Mouse (Mus musculus): ENCODE data around the gene Atxn1.
A peak's percentile ranks its signal among the peaks of the same experiment; 100 is the strongest.

Atxn1 gene

GRCm38 (mm10) chr13:45902457-45902856 lies 62.4 kb downstream of the Atxn1 start:
- no peak for DNase-seq (ENCODE audit: low read depth)

- no peak for DNase-seq (ENCODE audit: low read depth)
Measured at GRCm38 (mm10) chr13:45900776-45901175, 64.0 kb downstream of the Atxn1 start.

GRCm38 (mm10) chr13:45897571-45897970 lies 67.2 kb downstream of the Atxn1 start:
- no peak for DNase-seq (ENCODE audit: low read depth)

GRCm38 (mm10) chr13:45894760-45895159 lies 70.0 kb downstream of the Atxn1 start:
- DNase-seq (ENCODE audit: low read depth), result no peak

GRCm38 (mm10) chr13:45894234-45894633 lies 70.6 kb downstream of the Atxn1 start:
- DNase-seq (ENCODE audit: low read depth), result no peak

GRCm38 (mm10) chr13:45891073-45891472 lies 73.7 kb downstream of the Atxn1 start:
- DNase-seq (ENCODE audit: low read depth), result no peak

GRCm38 (mm10) chr13:45888953-45889749 lies 75.7 kb downstream of the Atxn1 start:
- no peak for DNase-seq (ENCODE audit: low read depth)

- no peak for DNase-seq (ENCODE audit: low read depth)
Measured at GRCm38 (mm10) chr13:45884878-45885277, 79.9 kb downstream of the Atxn1 start.

GRCm38 (mm10) chr13:45883791-45884238 lies 81.0 kb downstream of the Atxn1 start:
- no peak for DNase-seq (ENCODE audit: low read depth)

- DNase-seq (ENCODE audit: low read depth), result no peak
Measured at GRCm38 (mm10) chr13:45882976-45883440, 81.8 kb downstream of the Atxn1 start.

GRCm38 (mm10) chr13:45880543-45880845 lies 84.3 kb downstream of the Atxn1 start:
- no peak for DNase-seq (ENCODE audit: low read depth)

GRCm38 (mm10) chr13:45879746-45880542 lies 84.9 kb downstream of the Atxn1 start:
- DNase-seq (ENCODE audit: low read depth), result no peak

- DNase-seq (ENCODE audit: low read depth), result no peak
Measured at GRCm38 (mm10) chr13:45876939-45877338, 87.9 kb downstream of the Atxn1 start.

- peak; percentile 81 for DNase-seq (ENCODE audit: low read depth)
Measured at GRCm38 (mm10) chr13:45876368-45876760, 88.4 kb downstream of the Atxn1 start.

- no peak for DNase-seq (ENCODE audit: low read depth)
Measured at GRCm38 (mm10) chr13:45875686-45876367, 89.0 kb downstream of the Atxn1 start.

GRCm38 (mm10) chr13:45874196-45874595 lies 90.6 kb downstream of the Atxn1 start:
- DNase-seq (ENCODE audit: low read depth), result no peak

GRCm38 (mm10) chr13:45872966-45873365 lies 91.8 kb downstream of the Atxn1 start:
- peak; percentile 41 for DNase-seq (ENCODE audit: low read depth)

GRCm38 (mm10) chr13:45872041-45872746 lies 92.6 kb downstream of the Atxn1 start:
- DNase-seq (ENCODE audit: low read depth), result no peak

GRCm38 (mm10) chr13:45871554-45871953 lies 93.3 kb downstream of the Atxn1 start:
- no peak for DNase-seq (ENCODE audit: low read depth)

- peak; percentile 59 for DNase-seq (ENCODE audit: low read depth)
Measured at GRCm38 (mm10) chr13:45868886-45869285, 95.9 kb downstream of the Atxn1 start.

- peak; percentile 83 for DNase-seq (ENCODE audit: low read depth)
Measured at GRCm38 (mm10) chr13:45867273-45867672, 97.5 kb downstream of the Atxn1 start.

Measured in 416B (cell line).